Mouse (Mus musculus) hematopoietic multipotent progenitor cell, adult 10-12 weeks (in vitro differentiated cells): ENCODE results near the gene Mptx1. TPM values are rescaled to one million over a fixed set of nuclear protein-coding genes. Genes with fewer than 3 reads are reported as not detected.

Experiments used
- polyA plus RNA-seq: library from polyadenylated mRNA; stranded (reverse); fragments of >175 nt; gene quantifications from 2 replicates; pipeline ENCODE4 v1.2.3, GENCODE M21; 2012; ENCODE audit warnings: low replicate concordance

Gene Mptx1
- not detected in 2 replicates for polyA plus RNA-seq

GRCm38 (mm10) chr1:174330218-174330617 lies at the start of gene Mptx1:
Gene Mptx1 (plus strand): TSS chr1:174330518.

DNA sequence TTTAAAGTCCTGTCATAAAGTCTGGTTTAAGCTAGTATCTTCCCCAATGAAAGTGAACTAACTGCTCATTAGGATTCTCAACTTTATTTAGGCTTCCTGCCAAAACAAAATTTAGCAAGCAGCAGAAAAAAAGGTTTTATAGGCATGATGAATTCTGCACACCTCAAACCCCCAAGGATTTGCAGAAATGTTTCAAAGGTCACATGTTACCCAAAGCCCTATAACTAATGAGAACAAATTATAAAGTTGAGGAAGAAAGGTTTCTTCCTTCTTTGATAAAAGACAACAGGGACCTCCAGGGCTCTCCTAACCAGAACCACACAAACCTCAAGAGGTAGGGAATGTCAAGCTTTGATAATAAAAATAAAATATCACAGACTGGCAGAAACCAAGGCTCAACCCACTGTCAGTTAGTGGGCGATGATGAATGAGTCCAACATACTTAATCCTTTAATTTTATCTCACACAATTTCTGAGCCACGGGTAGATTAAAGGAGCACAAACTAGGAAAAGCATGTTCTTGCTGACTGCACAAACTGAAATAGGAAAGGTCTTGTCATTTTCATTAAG lies 34.6 kb downstream of the Mptx1 start, which contains the start of gene Olfr417:
TSS of gene Olfr417 (plus strand) at position 241 of the 570 bp plus-strand sequence.

Other genes with a start within 250 kb of the Mptx1 start
- gene Olfr429, start 246.2 kb upstream of the Mptx1 start, polyA plus RNA-seq = not detected in 2 replicates
- not detected in 2 replicates for gene Olfr427, start 233.6 kb upstream of the Mptx1 start, polyA plus RNA-seq
- gene Olfr231, start 209.4 kb upstream of the Mptx1 start, polyA plus RNA-seq = not detected in 2 replicates
- not detected in 2 replicates for gene Olfr424, start 199.0 kb upstream of the Mptx1 start, polyA plus RNA-seq
- not detected in 2 replicates for gene Olfr420, start 174.9 kb upstream of the Mptx1 start, polyA plus RNA-seq
- gene Spta1, start 157.7 kb upstream of the Mptx1 start, polyA plus RNA-seq = 0.08 and 3.7 TPM in 2 replicates
- not detected in 2 replicates for gene Olfr419, start 78.5 kb upstream of the Mptx1 start, polyA plus RNA-seq
- not detected in 2 replicates for gene Olfr417, start 34.6 kb downstream of the Mptx1 start, polyA plus RNA-seq
- gene Olfr248, start 60.5 kb downstream of the Mptx1 start, polyA plus RNA-seq = not detected in 2 replicates
- not detected in 2 replicates for gene Olfr414, start 93.5 kb downstream of the Mptx1 start, polyA plus RNA-seq
- gene Olfr220, start 111.6 kb downstream of the Mptx1 start, polyA plus RNA-seq = not detected in 2 replicates
- gene Fmn2, start 171.3 kb downstream of the Mptx1 start, polyA plus RNA-seq = 0.02 and 0.03 TPM in 2 replicates